Mouse (Mus musculus) lung, postnatal 4 days (tissue): ENCODE results near the gene Sdccag8.

Experiments
- DNase-seq, 2 experiments: peaks; one replicate each; pipeline ENCODE4 v3.0.0; 2021

Gene Sdccag8

GRCm38 (mm10) chr1:176992517-176992916, 178.1 kb downstream of the Sdccag8 start:
- DNase-seq: no peak

- no peak for DNase-seq
Observed at GRCm38 (mm10) chr1:176993141-176994010, 178.9 kb downstream of the Sdccag8 start.

- no peak for DNase-seq
Observed at GRCm38 (mm10) chr1:176994087-176994486, 179.6 kb downstream of the Sdccag8 start.

GRCm38 (mm10) chr1:176994707-176995418, 180.4 kb downstream of the Sdccag8 start:
- DNase-seq: no peak

GRCm38 (mm10) chr1:176995419-176995775, 180.9 kb downstream of the Sdccag8 start:
- DNase-seq: no peak

- DNase-seq: no peak
Observed at GRCm38 (mm10) chr1:176996166-176996565, 181.7 kb downstream of the Sdccag8 start.

GRCm38 (mm10) chr1:176996630-176997201, 182.3 kb downstream of the Sdccag8 start:
- peak in 1 of 2 experiments; percentile 54 for DNase-seq

GRCm38 (mm10) chr1:176997254-176997653, 182.8 kb downstream of the Sdccag8 start:
- DNase-seq: no peak

GRCm38 (mm10) chr1:176997711-176998689, 183.5 kb downstream of the Sdccag8 start:
- DNase-seq: no peak

GRCm38 (mm10) chr1:176999011-176999410, 184.6 kb downstream of the Sdccag8 start:
- peak in 1 of 2 experiments; percentile 36 for DNase-seq

- no peak for DNase-seq
Observed at GRCm38 (mm10) chr1:177002951-177003350, 188.5 kb downstream of the Sdccag8 start.

GRCm38 (mm10) chr1:177004041-177004741, 189.7 kb downstream of the Sdccag8 start:
- no peak for DNase-seq

GRCm38 (mm10) chr1:177007405-177007804, 192.9 kb downstream of the Sdccag8 start:
- DNase-seq: peak in 1 of 2 experiments; percentile 36

GRCm38 (mm10) chr1:177008777-177009176, 194.3 kb downstream of the Sdccag8 start:
- DNase-seq: no peak

GRCm38 (mm10) chr1:177010041-177010440, 195.6 kb downstream of the Sdccag8 start:
- no peak for DNase-seq

- no peak for DNase-seq
Observed at GRCm38 (mm10) chr1:177010607-177011302, 196.3 kb downstream of the Sdccag8 start.

- no peak for DNase-seq
Observed at GRCm38 (mm10) chr1:177011688-177012087, 197.2 kb downstream of the Sdccag8 start.

GRCm38 (mm10) chr1:177012774-177013173, 198.3 kb downstream of the Sdccag8 start:
- DNase-seq: no peak

GRCm38 (mm10) chr1:177013313-177013712, 198.9 kb downstream of the Sdccag8 start:
- DNase-seq: no peak

GRCm38 (mm10) chr1:177013776-177014175, 199.3 kb downstream of the Sdccag8 start:
- DNase-seq: no peak

GRCm38 (mm10) chr1:177014346-177014745, 199.9 kb downstream of the Sdccag8 start:
- no peak for DNase-seq
